Mouse (Mus musculus) heart, postnatal 10 days (tissue): ENCODE measurements at regions not wholly inside any gene's neighbourhood (a gene's known extent, or its start where the extent isn't known, plus 50 kb on each side); places are given as distances from the start of the nearest gene placed in this dataset.
A peak's percentile ranks its signal among the peaks of the same experiment; 100 is the strongest.

Experiments used
- DNase-seq, 2 experiments: peaks; one replicate each; pipeline ENCODE4 v3.0.0; 2021
- intact Hi-C: fragments of 180-260 bp; cut with DNase I; formaldehyde crosslinking; loops from one replicate; pipeline ENCODE4 v1.15.1; 2025

GRCm38 (mm10) chr5:129414960-129415706, 85.9 kb upstream of the Sfswap start:
- DNase-seq = peak; percentile 51 to 68
- intact Hi-C loops = loop anchor here (5.0 kb wide), 1 partner anchor 87 kb away; the partner anchor contains the start of gene Sfswap

DNA sequence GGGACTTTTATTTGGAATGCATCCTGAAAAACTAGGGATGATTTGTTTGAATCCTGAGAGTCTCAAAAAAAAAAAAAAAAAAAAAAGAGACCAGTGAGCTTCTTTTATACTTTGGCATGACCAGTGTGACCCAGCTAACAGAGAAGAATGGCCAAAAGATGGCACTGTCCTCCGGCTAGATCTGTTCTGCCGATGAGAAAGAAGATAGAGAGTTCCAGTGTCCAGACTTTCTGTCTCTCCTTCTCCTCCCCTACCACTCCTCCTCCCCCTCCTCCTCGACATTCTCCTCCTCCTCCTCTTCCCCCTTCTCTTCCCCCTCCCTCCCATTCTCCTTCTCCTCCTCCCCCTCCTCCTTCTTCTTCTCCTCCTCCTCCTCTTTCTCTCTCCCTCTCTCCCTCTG, 84.6 kb upstream of the Sfswap start:
- DNase-seq = peak; percentile 5 to 8
- intact Hi-C loops = loop anchor here (2.0 to 5.0 kb wide), 2 partner anchors 86 to 170 kb away; partner anchors contain the start of gene Sfswap

DNA sequence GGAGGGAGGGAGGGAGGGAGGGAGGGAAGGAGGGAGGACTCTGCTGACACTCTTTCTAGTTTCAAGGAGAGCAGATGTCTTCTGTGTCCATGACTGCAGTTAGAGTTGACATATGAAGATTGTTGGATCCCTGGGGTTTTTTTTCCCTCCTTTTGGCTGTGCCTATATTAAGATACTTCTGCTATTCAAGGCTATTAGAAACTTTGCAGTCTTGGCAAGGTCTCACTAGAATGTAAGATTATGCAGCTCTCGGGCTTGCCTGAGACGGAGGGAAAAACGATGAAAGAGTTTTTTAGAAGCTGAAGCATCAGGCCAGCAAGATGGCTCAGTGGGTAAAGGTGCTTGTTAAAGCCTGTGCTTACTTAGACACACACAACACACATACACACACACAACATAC, 83.5 kb upstream of the Sfswap start:
- intact Hi-C loops = loop anchor here (2.0 to 5.0 kb wide), 2 partner anchors 85 to 169 kb away; partner anchors contain the start of gene Sfswap
- peak; percentile 18 to 21 for DNase-seq

DNA sequence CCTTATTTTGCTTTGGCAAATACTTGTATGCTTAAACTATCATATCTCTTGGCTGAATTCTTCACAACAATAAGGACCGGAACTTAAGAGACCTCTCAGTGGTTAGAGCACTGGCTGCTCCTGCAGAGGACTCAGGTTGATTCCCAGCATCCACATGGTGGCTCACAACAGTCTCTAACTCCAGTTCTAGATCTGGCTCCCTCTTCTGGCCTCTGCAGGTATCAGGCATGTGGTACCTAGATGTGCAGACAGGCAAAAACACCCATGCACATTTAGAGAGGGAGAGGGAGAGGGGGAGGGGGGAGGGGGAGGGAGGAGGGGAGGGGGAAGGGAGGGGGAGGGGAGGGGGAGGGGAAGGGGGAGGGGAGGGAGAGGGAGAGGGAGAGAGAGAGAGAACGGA, 80.0 kb upstream of the Sfswap start:
- intact Hi-C loops = no loop called here
- DNase-seq = no peak

DNA sequence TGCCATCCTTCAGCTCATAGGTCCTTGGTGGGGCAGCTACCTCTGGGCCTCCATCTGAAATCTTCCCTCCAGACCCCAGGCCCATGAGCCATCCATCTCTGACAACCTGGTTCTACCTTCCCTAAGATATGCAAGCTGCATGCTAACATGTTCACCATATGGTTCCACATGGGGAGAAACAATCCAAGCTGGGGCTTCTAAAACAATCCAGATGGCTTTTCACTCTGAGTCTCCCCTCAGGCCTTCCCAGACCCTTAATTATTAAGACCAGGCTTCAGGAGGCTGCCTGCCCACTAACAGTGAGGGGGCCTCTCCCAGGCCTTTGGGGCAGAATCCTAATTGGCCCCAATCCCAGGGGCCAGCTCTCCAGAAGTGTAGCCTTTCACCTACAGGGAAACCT, 71.1 kb upstream of the Sfswap start:
- no peak for DNase-seq
- intact Hi-C loops = no loop called here

DNA sequence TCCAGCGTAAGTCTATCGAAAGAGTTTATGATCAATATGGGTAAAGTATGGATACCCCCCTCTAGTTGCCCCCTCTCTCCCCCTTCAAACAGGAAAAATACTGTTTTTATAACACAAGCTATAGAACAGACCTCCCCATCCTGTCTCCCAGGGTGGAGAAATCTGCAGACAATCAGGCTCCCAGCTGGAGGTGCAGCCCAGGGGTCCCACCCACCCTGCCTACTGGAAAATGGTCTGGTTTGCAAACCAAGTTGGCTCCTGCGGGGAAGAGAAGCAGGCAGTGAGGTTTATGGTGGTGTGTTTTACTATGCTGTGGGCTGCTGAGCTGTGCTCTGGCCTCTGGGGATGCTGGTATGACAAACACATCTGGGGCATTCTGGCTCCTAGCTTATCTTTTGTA, 70.7 kb upstream of the Sfswap start:
- intact Hi-C loops = no loop called here
- no peak for DNase-seq

GRCm38 (mm10) chr5:129449931-129450573, 51.0 kb upstream of the Sfswap start:
- intact Hi-C loops = no loop called here
- peak in 1 of 2 experiments; percentile 13 for DNase-seq
